Mouse (Mus musculus) CD4-positive helper T cell, adult 2 months (primary cell): ENCODE data around the gene Nkiras1.
"Not testable (repeated sequence)": the region's sequence is repeated elsewhere in the genome, so short reads cannot be mapped to it uniquely, and the experiment has no call there.

Source experiments
- DNase-seq: peaks from one replicate; pipeline ENCODE4 v3.0.0-alpha.2; 2012; ENCODE audit warnings: low read depth, missing footprints, low spot score

Nkiras1 gene

GRCm38 (mm10) chr14:18270529-18271441, at the start of gene Nkiras1, which contains the start of gene Rpl15:
TSS of gene Nkiras1 (plus strand) at chr14:18271136.
TSS of gene Rpl15 (minus strand) at chr14:18271391.
- peak; percentile 98 for DNase-seq

GRCm38 (mm10) chr14:18221977-18222376, 49.0 kb upstream of the Nkiras1 start:
- DNase-seq = no peak

GRCm38 (mm10) chr14:18225431-18225830, 45.5 kb upstream of the Nkiras1 start:
- not testable (repeated sequence) for DNase-seq

GRCm38 (mm10) chr14:18226181-18226580, 44.8 kb upstream of the Nkiras1 start:
- not testable (repeated sequence) for DNase-seq

GRCm38 (mm10) chr14:18229751-18230150, 41.2 kb upstream of the Nkiras1 start:
- DNase-seq = not testable (repeated sequence)

- not testable (repeated sequence) for DNase-seq
These were observed 39.1 kb upstream of the Nkiras1 start for GRCm38 (mm10) chr14:18231866-18232265.

DNA sequence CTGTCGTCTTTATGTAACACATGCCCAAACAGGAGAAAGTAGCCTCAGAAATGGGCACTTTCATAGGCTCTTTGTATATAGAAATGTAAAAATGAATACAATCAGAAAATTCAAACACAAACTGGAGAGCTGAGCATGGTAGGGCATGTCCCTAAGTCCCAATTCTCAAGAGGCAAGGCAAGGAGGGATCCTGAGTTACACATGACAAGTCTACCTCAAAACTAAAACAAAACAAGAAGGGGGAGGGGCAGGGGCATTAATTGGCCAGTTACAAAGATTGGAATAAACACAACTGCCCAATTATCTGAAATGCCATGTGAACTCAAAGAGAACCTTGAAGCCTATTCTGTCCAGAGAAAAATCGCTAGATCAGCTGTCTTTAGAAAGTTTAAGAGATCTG, 37.9 kb upstream of the Nkiras1 start:
- DNase-seq = no peak

DNA sequence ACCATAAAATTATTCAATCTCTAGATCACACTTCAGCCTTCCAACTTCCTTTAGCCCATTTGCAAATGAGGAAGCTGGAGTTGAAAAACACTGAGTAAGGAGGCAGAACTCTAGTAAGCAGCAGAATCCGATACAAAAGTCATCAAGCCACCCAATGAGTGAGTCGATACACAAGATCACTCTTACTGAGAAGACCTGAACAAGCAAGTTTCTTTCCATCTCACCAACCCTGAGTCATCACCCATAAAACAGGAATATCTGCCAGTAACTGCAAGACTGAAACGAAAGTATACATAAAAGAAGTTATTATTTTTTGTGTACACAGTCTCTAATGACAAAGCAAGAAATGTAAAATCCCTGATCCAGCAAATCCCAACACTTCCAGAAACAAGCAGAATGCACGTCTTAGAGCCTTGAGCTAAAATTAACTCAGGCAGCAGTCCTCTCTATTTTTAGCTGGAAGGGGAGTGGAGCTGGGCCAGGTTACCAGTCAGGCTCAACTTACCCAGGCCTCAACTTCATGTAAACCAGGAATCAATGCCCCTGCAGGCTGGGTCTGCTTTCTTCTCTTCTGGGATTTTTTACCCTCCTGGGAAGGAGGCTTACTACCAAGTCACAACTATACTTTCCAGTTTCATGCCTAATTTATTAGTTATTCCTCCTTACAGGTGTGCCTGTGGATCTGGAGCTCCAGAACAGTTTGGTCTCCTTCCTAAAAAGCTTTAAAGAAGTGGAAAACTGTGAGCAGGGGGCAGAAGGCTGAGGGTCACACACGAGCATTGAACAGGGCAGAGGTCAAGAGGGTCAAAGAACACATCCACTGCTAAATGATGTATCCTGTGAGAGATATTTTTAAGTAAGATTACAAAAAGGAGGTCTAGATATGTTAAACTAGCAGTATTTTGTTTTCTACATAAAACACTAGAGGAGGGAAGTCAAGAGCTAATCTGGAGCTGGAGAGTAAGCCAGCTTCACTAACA, 36.7 kb upstream of the Nkiras1 start:
- DNase-seq = no peak

- DNase-seq = not testable (repeated sequence)
These were observed 34.3 kb upstream of the Nkiras1 start for GRCm38 (mm10) chr14:18236496-18237235.

DNA sequence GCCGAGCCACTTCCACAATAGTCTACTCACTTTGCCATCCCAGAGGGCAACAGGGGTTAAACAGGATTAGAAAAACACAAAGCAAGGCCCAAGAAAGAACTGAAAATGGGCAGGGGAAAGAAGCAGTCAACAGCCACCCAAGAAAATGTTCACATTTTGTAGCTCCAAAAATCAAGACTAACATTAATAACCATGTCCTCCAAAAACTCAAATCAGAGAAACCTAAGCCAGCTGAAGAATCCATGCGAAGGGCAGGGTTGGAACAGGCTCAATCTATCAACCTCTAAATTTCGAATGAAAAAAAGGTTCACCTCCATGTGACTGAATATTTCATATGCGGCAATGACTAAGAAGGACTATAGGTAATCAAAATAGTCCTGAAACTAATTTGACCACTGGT, 33.6 kb upstream of the Nkiras1 start:
- no peak for DNase-seq

- peak; percentile 98 for DNase-seq
These were observed 32.7 kb upstream of the Nkiras1 start for GRCm38 (mm10) chr14:18238131-18238749.

DNA sequence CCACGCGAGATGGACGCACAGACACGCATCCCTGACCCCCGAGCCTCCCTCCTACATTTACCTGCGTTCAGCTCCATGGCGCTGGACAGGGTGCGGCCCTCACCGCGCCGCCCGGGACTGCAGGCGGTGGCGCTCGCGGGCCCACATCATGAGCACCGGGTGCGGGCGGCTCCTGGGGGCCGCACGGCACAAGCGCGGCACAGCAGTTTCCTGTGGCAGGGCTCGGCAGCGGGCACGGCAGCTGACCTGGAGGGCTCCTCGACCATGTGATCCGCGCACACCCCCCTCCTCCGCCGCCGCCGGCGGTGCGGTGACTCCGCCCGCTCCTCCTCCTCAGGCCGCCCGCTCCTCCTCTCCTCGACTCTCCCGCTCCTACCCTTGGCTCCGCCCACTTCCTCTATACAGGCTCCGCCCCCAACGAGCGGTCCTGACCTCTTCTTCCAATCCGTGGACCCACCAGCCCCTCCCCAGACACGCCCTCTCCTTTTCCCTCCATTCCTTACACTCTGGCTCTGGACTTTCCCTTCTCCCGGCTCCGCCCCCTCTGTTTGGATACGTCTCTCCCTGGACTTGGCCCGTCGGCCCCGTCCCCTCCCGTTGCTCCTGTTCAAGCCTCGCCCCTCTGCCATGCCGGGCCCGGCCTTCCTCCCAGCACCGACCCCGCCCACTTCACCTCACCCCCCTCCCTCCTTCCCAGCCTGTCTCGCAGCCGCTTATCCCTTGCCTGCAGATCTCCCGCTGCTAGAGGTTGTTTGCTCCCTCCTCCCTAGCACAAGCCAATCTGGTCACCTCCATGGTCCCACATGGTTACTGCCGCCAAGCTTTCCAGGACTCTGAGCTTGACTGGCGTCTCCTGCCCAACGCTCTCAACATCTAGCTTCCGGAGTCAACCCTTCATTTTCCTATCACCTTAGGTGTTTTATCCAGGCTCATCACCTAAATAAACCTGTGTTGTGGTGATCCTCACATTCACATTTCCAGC, 31.9 kb upstream of the Nkiras1 start, which contains the start of gene Nr1d2:
Gene Nr1d2 (minus strand): TSS at position 378 of the 982 bp plus-strand sequence.
- peak; percentile 96 for DNase-seq

GRCm38 (mm10) chr14:18240132-18240531, 30.8 kb upstream of the Nkiras1 start:
- no peak for DNase-seq

- no peak for DNase-seq
These were observed 29.1 kb upstream of the Nkiras1 start for GRCm38 (mm10) chr14:18241786-18242185.

DNA sequence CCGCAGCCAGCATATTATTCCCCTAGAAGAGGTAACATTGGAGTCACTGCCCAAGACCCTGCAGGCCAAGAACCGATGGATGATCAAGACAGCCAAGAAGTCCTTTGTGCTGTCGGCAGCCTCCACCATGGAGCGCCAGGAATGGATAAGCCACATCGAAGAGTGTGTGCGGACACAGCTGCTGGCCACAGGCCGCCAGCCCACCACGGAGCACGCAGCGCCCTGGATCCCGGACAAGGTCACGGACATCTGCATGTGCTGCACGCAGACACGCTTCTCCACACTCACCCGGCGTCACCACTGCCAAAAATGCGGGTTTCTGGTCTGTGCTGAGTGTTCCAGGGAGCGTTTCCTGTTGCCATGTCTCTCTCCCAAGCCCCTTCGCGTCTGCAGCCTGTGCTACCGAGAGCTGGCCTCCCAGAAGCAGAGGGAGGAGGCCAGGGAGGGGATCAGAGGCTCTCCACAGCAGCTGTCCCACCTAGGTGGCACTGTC, 28.3 kb upstream of the Nkiras1 start:
- DNase-seq = no peak

DNA sequence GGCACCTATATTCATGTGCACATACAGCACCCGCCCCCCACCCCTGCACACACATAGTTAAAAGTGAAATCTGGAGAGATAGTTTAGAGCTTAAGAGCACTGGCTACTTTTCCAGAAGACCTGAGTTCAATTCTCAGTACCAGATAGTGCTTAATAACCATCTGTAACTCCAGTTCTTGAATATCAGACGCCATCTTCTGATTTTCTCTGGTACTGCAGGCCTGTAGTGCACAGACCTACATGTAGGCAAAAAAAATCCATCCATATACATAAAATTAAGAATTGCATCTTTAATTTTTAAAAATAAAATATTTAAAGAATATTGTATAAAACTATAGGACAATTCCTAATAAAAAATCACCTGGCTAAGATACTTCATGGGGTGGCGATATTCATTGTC, 9.7 kb upstream of the Nkiras1 start:
- DNase-seq = no peak

DNA sequence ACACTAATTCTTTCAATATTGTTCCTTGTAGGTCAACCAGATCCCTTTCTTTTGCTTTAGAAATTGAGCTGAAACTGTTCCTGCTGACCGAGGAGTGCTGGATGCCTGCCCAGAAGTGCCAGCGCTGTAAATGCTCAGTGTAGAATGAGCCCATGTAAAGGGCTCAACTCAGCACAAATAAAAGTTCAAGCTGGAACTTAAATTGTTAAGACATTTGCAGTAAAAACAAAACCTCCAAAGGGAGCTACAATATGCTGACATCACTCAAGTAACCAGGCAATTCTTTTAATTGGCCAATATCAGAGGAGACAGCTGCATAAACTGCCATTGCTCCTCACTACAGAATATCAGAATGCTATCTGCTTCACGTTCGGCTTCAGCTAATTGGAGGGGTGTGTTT, 7.5 kb upstream of the Nkiras1 start:
- no peak for DNase-seq

- DNase-seq = peak; percentile 7
These were observed 898 bp upstream of the Nkiras1 start for GRCm38 (mm10) chr14:18269947-18270528.

- peak; percentile 12 for DNase-seq
These were observed 730 bp downstream of the Nkiras1 start for GRCm38 (mm10) chr14:18271666-18272065.
